Mouse (Mus musculus) adrenal gland (tissue): ENCODE data around the gene Gm7879.
"Not testable (repeated sequence)": the region's sequence is repeated elsewhere in the genome, so short reads cannot be mapped to it uniquely, and the experiment has no call there.

ENCODE experiments used
- intact Hi-C: fragments of 180-260 bp; cut with DNase I; formaldehyde crosslinking; loops from one replicate; pipeline ENCODE4 v1.15.1; 2025
- long read RNA-seq, 2 experiments: library from polyadenylated mRNA; unstranded; transcript quantifications; one replicate each; pipeline ENCODE4 v2.0.0; 2020; ENCODE audit warnings: borderline replicate concordance in 1 of 2; ENCODE audit not compliant: insufficient replicate concordance in 1 of 2

The Gm7879 gene
- long read RNA-seq, experiment 1, partial matches to known transcripts = 0 of 1 reads
- long read RNA-seq, experiment 1, other reads (novel, unspliced or antisense) = 0 of 1 reads
- long read RNA-seq, experiment 2, partial matches to known transcripts = 0 of 4 reads
- long read RNA-seq, experiment 2, other reads (novel, unspliced or antisense) = 0 of 4 reads

GRCm38 (mm10) chr5:43912844-43913243, at the start of gene Gm7879:
TSS of gene Gm7879 (plus strand) at chr5:43913144.
- intact Hi-C loops = not testable (repeated sequence)

GRCm38 (mm10) chr5:43863642-43864041, 49.3 kb upstream of the Gm7879 start:
- intact Hi-C loops = no loop called here

- intact Hi-C loops = no loop called here
These were observed 47.6 kb upstream of the Gm7879 start for GRCm38 (mm10) chr5:43865316-43865715.

- intact Hi-C loops = no loop called here
These were observed 44.7 kb upstream of the Gm7879 start, which contains the start of gene Cd38 for GRCm38 (mm10) chr5:43868253-43868652. TSS of gene Cd38 (plus strand) at chr5:43868553.

- intact Hi-C loops = no loop called here
These were observed 44.0 kb upstream of the Gm7879 start for GRCm38 (mm10) chr5:43868711-43869600.

- intact Hi-C loops = no loop called here
These were observed 41.1 kb upstream of the Gm7879 start for GRCm38 (mm10) chr5:43871845-43872244.

GRCm38 (mm10) chr5:43872652-43873051, 40.3 kb upstream of the Gm7879 start:
- intact Hi-C loops = no loop called here

GRCm38 (mm10) chr5:43882034-43882433, 30.9 kb upstream of the Gm7879 start:
- intact Hi-C loops = no loop called here

- intact Hi-C loops = no loop called here
These were observed 27.7 kb upstream of the Gm7879 start for GRCm38 (mm10) chr5:43885060-43885820.

- intact Hi-C loops = loop anchor here (2.0 to 10.0 kb wide), 3 partner anchors 50 to 382 kb away; no protein-coding TSS in a partner anchor
These were observed 20.6 kb upstream of the Gm7879 start for GRCm38 (mm10) chr5:43892386-43892785.

GRCm38 (mm10) chr5:43894113-43894512, 18.8 kb upstream of the Gm7879 start:
- intact Hi-C loops = loop anchor here (5.0 to 10.0 kb wide), 2 partner anchors 52 to 381 kb away; no protein-coding TSS in a partner anchor

GRCm38 (mm10) chr5:43895931-43896330, 17.0 kb upstream of the Gm7879 start:
- intact Hi-C loops = loop anchor here (10.0 kb wide), 1 partner anchor 379 kb away; no protein-coding TSS in a partner anchor

- intact Hi-C loops = no loop called here
These were observed 8.3 kb upstream of the Gm7879 start for GRCm38 (mm10) chr5:43904685-43905084.

GRCm38 (mm10) chr5:43909213-43909612, 3.7 kb upstream of the Gm7879 start:
- intact Hi-C loops = no loop called here

- intact Hi-C loops = no loop called here
These were observed 2.9 kb upstream of the Gm7879 start for GRCm38 (mm10) chr5:43910006-43910405.

- intact Hi-C loops = no loop called here
These were observed 2.4 kb downstream of the Gm7879 start for GRCm38 (mm10) chr5:43915261-43915886.

- intact Hi-C loops = loop anchor here (2.0 kb wide), 1 partner anchor 69 kb away; no protein-coding TSS in a partner anchor
These were observed 8.9 kb downstream of the Gm7879 start for GRCm38 (mm10) chr5:43921877-43922276.

- intact Hi-C loops = loop anchor here (2.0 kb wide), 1 partner anchor 67 kb away; no protein-coding TSS in a partner anchor
These were observed 11.0 kb downstream of the Gm7879 start for GRCm38 (mm10) chr5:43923933-43924332.

GRCm38 (mm10) chr5:43927729-43928128, 14.8 kb downstream of the Gm7879 start:
- intact Hi-C loops = no loop called here

GRCm38 (mm10) chr5:43933269-43933668, 20.3 kb downstream of the Gm7879 start:
- intact Hi-C loops = no loop called here
